Mouse (Mus musculus) midbrain, embryonic 11.5 days (tissue): ENCODE results near the gene Prx. TPM values are rescaled to one million over a fixed set of nuclear protein-coding genes. Genes with fewer than 3 reads are reported as not detected.

Experiments
- ATAC-seq: fragments of 200-750 bp; cut with Nextera tagmentation; 2 replicates; pipeline ENCODE4 v1.8.0; 2017; ENCODE audit warnings: moderate TSS enrichment, moderate library complexity; ENCODE audit not compliant: low FRiP score
- DNase-seq: peaks from one replicate; pipeline ENCODE4 v3.0.0; 2015; ENCODE audit warnings: low spot score; ENCODE audit errors: missing footprints
- H3K27ac ChIP-seq: fragments of 300-500 bp; sonication (generic); 2 replicates; pipeline ENCODE4 v1.5.1; 2014; ENCODE audit warnings: low read depth, low read length
- H3K27me3 ChIP-seq: fragments of 300-500 bp; sonication (generic); 2 replicates; pipeline ENCODE4 v1.6.1; 2014; ENCODE audit warnings: mild to moderate bottlenecking, low read length, moderate library complexity, mixed read lengths; ENCODE audit not compliant: control insufficient read depth, insufficient read depth
- H3K36me3 ChIP-seq: fragments of 300-500 bp; sonication (generic); 2 replicates; pipeline ENCODE4 v1.6.1; 2014; ENCODE audit warnings: mild to moderate bottlenecking, low read length, moderate library complexity, mixed read lengths; ENCODE audit not compliant: control insufficient read depth, insufficient read depth
- H3K4me1 ChIP-seq: fragments of 300-500 bp; sonication (generic); 2 replicates; pipeline ENCODE4 v1.6.1; 2014; ENCODE audit warnings: low read length; ENCODE audit not compliant: control insufficient read depth, insufficient read depth
- H3K4me2 ChIP-seq: fragments of 300-500 bp; sonication (generic); 2 replicates; pipeline ENCODE4 v1.6.1; 2014; ENCODE audit warnings: mild to moderate bottlenecking, moderate library complexity
- H3K4me3 ChIP-seq: fragments of 300-500 bp; sonication (generic); 2 replicates; pipeline ENCODE4 v1.5.1; 2014; ENCODE audit warnings: low read depth, low read length
- H3K9ac ChIP-seq: fragments of 300-500 bp; sonication (generic); 2 replicates; pipeline ENCODE4 v1.6.1; 2014; ENCODE audit warnings: low read length
- H3K9me3 ChIP-seq: fragments of 300-500 bp; sonication (generic); 2 replicates; pipeline ENCODE4 v1.6.1; 2016; ENCODE audit warnings: low read length; ENCODE audit not compliant: control insufficient read depth
- WGBS: fragments of 180-500 bp; shearing (Covaris S2); extraction: QIAGEN DNeasy Blood & Tissue Kit; methylation state at CpG from one replicate; pipeline ENCODE4 v1.1.7; 2014; 5-methylcytosine and 5-hydroxymethylcytosine counted together
- polyA plus RNA-seq: library from polyadenylated mRNA; unstranded; fragments of >200 nt; fragmentation: Nextera tagmentation; extraction: Ambion mirVana; gene quantifications from 2 replicates; pipeline ENCODE4 v1.2.1, GENCODE M21; 2014

Prx gene
- polyA plus RNA-seq, 1 experiment from 2014 or later = 0.85 TPM

DNA sequence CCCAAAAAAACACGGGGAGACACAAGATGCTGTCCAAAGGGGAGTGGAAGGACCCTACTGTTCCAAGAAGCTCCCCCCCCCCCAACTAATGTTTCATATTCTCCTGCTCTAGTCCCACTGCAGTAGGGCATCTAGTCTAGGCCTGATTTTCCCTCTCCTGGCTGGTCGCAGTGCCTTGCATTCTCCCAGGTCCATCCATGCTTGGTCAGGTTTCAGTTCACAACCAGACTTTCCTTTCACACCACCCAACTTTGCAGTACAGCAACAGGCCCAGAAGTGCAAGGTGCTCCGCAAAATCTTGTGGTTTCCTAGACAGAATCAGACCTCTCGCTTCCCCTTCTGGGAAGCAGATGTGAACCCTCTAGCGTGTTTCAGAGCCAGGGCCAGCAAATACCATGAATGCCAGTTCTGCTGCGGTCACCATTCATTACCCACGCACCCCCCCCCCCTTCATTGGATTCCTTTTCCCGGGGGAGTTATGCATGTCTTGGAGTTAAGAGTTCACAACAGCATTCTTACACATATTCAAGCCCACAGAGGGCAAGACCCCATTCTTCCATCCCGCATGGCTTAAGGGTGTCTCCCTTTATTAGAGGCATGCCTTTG lies 7.7 kb downstream of the Prx start:
- peaks cover 8% of the 10 kb centered on the region; the same call in 1 of the 2 replicates for H3K4me1 ChIP-seq
- no peak overlapping the region for H3K9ac ChIP-seq
- no peaks in the 10 kb centered on the region for H3K36me3 ChIP-seq
- peak overlapping the region; percentile 47; the same call in 1 of the 2 replicates for H3K4me3 ChIP-seq
- DNase-seq (peak; percentile 87), ATAC-seq (no peak)
- peak overlapping the region; percentile 64; the same call in 1 of the 2 replicates for H3K4me2 ChIP-seq
- H3K9me3 ChIP-seq = no peaks in the 10 kb centered on the region
- no peak overlapping the region for H3K27ac ChIP-seq
- H3K27me3 ChIP-seq = no peaks in the 10 kb centered on the region
- 46% methylated on average over 9 of the region's 9 CpGs for WGBS

GRCm38 (mm10) chr7:27507711-27508647 lies 8.9 kb downstream of the Prx start:
- no peaks in the 10 kb centered on the region for H3K36me3 ChIP-seq
- ATAC-seq = peak; percentile 94
- H3K4me3 ChIP-seq = peak overlapping the region; percentile 47
- H3K27ac ChIP-seq = peak overlapping the region; percentile 93
- peak overlapping the region; percentile 64 for H3K4me2 ChIP-seq
- no peaks in the 10 kb centered on the region for H3K27me3 ChIP-seq
- H3K4me1 ChIP-seq = peaks cover 8% of the 10 kb centered on the region; the same call in 1 of the 2 replicates
- WGBS = under 1% methylated on average over 53 of the region's 54 CpGs
- H3K9me3 ChIP-seq = no peaks in the 10 kb centered on the region
- H3K9ac ChIP-seq = peak overlapping the region; percentile 75
- DNase-seq = peak; percentile 100

DNA sequence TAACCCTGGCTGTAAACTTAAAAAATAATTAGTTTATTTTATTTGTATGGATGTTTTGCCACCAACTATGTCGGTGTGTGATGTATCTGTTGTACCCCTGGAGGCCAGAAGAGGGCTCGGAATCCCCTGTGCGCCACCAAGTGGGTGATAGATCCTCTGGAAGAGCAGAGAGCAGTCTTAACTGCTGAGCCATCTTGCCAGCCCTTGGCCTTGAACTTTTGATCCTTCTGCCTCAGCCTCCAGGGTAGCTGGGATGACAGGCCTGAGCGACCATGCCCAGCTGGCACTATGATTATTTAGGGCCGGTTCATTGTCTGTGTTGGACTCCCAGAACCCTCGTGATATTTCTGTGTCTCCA lies 9.5 kb downstream of the Prx start:
- peaks cover 8% of the 10 kb centered on the region; the same call in 1 of the 2 replicates for H3K4me1 ChIP-seq
- ATAC-seq = peak; percentile 50
- DNase-seq = peak; percentile 88
- H3K27ac ChIP-seq = peak overlapping the region; percentile 30; the same call in 1 of the 2 replicates
- no peaks in the 10 kb centered on the region for H3K9me3 ChIP-seq
- peak overlapping the region; percentile 64 for H3K4me2 ChIP-seq
- WGBS = 28% methylated on average over 6 of the region's 6 CpGs
- no peak overlapping the region for H3K9ac ChIP-seq
- H3K36me3 ChIP-seq = no peaks in the 10 kb centered on the region
- H3K4me3 ChIP-seq = peak overlapping the region; percentile 47; the same call in 1 of the 2 replicates
- H3K27me3 ChIP-seq = no peaks in the 10 kb centered on the region

DNA sequence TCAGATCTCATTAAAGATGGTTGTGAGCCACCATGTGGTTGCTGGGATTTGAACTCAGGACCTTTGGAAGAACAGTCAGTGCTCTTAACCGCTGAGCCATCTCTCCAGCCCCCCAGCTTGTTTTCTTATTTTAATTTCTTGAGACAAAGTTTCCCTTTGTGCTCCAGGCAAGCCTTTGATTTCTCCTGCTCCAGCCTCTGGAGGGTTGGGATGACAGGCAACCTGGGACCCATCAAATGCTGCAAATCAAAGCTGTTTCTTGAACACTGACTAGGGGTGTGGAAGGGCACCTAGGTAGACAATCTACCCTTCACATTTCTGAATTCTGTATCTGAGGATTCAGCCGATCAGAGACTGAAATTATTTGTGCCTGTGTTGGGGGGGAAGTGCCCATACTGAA lies 11.7 kb downstream of the Prx start:
- Histone ChIP-seq H3K9me3 (no peaks in the 10 kb centered on the region), H3K4me3 (no peak overlapping the region), H3K27me3 (no peaks in the 10 kb centered on the region), H3K4me2 (no peak overlapping the region), H3K4me1 (peaks cover 8% of the 10 kb centered on the region; the same call in 1 of the 2 replicates), H3K9ac (no peak overlapping the region), H3K27ac (no peak overlapping the region), H3K36me3 (no peaks in the 10 kb centered on the region)
- no peak for ATAC-seq
- DNase-seq = no peak
- 86% methylated on average over 2 of the region's 2 CpGs for WGBS

- WGBS = 79% methylated on average over 9 of the region's 9 CpGs
- no peak overlapping the region for H3K4me2 ChIP-seq
- H3K4me1 ChIP-seq = no peaks in the 10 kb centered on the region
- H3K27ac ChIP-seq = no peak overlapping the region
- ATAC-seq = no peak
- DNase-seq = peak; percentile 62
- no peaks in the 10 kb centered on the region for H3K36me3 ChIP-seq
- H3K4me3 ChIP-seq = no peak overlapping the region
- H3K9me3 ChIP-seq = no peaks in the 10 kb centered on the region
- H3K27me3 ChIP-seq = no peaks in the 10 kb centered on the region
- no peak overlapping the region for H3K9ac ChIP-seq
Measured at GRCm38 (mm10) chr7:27514961-27515360, 15.8 kb downstream of the Prx start.

GRCm38 (mm10) chr7:27518314-27518713 lies 19.2 kb downstream of the Prx start:
- H3K9ac ChIP-seq = no peak overlapping the region
- DNase-seq = peak; percentile 65
- no peaks in the 10 kb centered on the region for H3K9me3 ChIP-seq
- H3K27ac ChIP-seq = no peak overlapping the region
- H3K36me3 ChIP-seq = no peaks in the 10 kb centered on the region
- no peaks in the 10 kb centered on the region for H3K4me1 ChIP-seq
- ATAC-seq = no peak
- 85% methylated on average over 9 of the region's 9 CpGs for WGBS
- no peaks in the 10 kb centered on the region for H3K27me3 ChIP-seq
- H3K4me2 ChIP-seq = no peak overlapping the region
- H3K4me3 ChIP-seq = no peak overlapping the region

GRCm38 (mm10) chr7:27520104-27520503 lies 21.0 kb downstream of the Prx start:
- Histone ChIP-seq H3K9ac (no peak overlapping the region), H3K27ac (no peak overlapping the region), H3K36me3 (no peaks in the 10 kb centered on the region), H3K4me3 (no peak overlapping the region), H3K4me1 (no peaks in the 10 kb centered on the region), H3K4me2 (no peak overlapping the region), H3K27me3 (no peaks in the 10 kb centered on the region), H3K9me3 (no peaks in the 10 kb centered on the region)
- ATAC-seq (no peak), DNase-seq (peak; percentile 35)

DNA sequence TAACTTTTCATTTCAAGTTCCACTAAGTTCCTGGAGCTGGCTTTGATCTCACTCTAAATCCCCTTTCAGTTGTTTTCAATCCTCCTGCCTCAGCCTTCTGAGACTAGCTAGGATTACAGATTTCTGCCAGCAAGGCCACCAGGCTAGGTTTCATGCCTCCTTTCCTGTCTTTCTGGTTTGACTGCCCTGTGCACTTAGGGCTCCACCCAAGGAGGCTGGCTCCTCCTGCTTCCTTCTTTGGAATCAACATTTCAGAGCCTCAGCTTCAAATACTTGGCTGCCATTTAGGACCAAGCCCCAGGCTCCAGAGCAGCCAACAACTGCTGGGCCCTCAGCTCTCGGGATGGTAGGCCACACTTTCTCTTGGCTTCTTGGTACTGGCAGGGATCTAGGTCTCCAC lies 21.5 kb downstream of the Prx start:
- ATAC-seq = no peak
- 80% methylated on average over 1 of the region's 1 CpGs for WGBS
- no peaks in the 10 kb centered on the region for H3K36me3 ChIP-seq
- DNase-seq = peak; percentile 37
- H3K9ac ChIP-seq = no peak overlapping the region
- no peaks in the 10 kb centered on the region for H3K27me3 ChIP-seq
- no peak overlapping the region for H3K4me2 ChIP-seq
- no peaks in the 10 kb centered on the region for H3K9me3 ChIP-seq
- no peak overlapping the region for H3K4me3 ChIP-seq
- no peaks in the 10 kb centered on the region for H3K4me1 ChIP-seq
- no peak overlapping the region for H3K27ac ChIP-seq

DNA sequence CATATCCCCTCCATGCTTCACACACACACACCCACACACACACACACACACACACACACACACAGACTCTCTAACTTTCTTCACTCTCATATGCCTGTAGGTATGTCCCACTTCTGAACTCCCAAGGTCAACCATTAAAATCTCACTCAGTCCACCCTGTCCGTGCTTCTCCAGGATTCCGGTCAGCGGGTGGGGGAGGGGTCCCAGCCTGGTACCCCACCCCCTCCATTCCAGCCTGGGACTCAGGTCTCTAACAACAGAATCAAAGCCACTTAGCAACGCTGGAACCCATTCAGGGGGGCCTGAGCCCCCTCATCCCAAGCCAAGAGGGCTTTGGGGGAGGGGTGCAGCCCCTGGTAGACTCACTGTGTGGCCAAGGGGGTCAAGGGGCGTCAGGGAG lies 23.8 kb downstream of the Prx start, which contains the start of gene Hipk4:
Gene Hipk4 (plus strand): TSS at position 301 of the 400 bp plus-strand sequence.
- Histone ChIP-seq H3K36me3 (no peaks in the 10 kb centered on the region), H3K4me2 (no peak within 1 kb of the TSS), H3K4me1 (no peaks in the 10 kb centered on the region), H3K9ac (no peak within 1 kb of the TSS), H3K27ac (no peak within 1 kb of the TSS), H3K9me3 (no peaks in the 10 kb centered on the region), H3K27me3 (no peaks in the 10 kb centered on the region), H3K4me3 (no peak within 1 kb of the TSS)
- 56% methylated on average over 5 of the region's 5 CpGs for WGBS
- no peak for ATAC-seq
- peak; percentile 54 for DNase-seq
